Mouse (Mus musculus): Measurements from ENCODE around the gene Hist2h2aa1.

GRCm38 (mm10) chr3:96225421-96225820 lies 19.9 kb upstream of the Hist2h2aa1 start:
- TF ChIP-seq POLR2A (IDR thresholded peaks at IDR 0.05; ENCODE audit: insufficient read length, low read depth) (no peak), TCF12 (IDR thresholded peaks at IDR 0.05; ENCODE audit: insufficient read depth, poor library complexity, severe bottlenecking) (no peak), MYOG (IDR thresholded peaks at IDR 0.05; ENCODE audit: control insufficient read depth in 1 of 3, insufficient read depth in 1 of 3, insufficient read length in 2 of 3, low read depth in 2 of 3) (no peak), MAX (IDR thresholded peaks at IDR 0.05; ENCODE audit: low read depth) (no peak), REST (IDR thresholded peaks at IDR 0.05; ENCODE audit: insufficient read depth, insufficient read length) (no peak), CEBPB (IDR thresholded peaks at IDR 0.05; ENCODE audit: insufficient read depth, poor library complexity, severe bottlenecking) (no peak), E2F4 (IDR thresholded peaks at IDR 0.05; ENCODE audit: insufficient read depth) (no peak), TCF3 (IDR thresholded peaks at IDR 0.05; ENCODE audit: insufficient read length, low read depth) (no peak)

Data from myocyte (in vitro differentiated cells).